Mouse (Mus musculus) brain, embryonic 14.5 days (tissue): ENCODE results near the gene Cd36.

Experiments used
- CTCF ChIP-seq: fragments of 200-500 bp; IDR thresholded peaks from 2 replicates; pipeline ENCODE4 v1.5.1; 2012; ENCODE audit warnings: inconsistent platforms, mild to moderate bottlenecking, moderate library complexity, borderline replicate concordance; ENCODE audit not compliant: insufficient read depth, insufficient read length; ENCODE audit errors: extremely low read depth
- POLR2A ChIP-seq: fragments of 200-500 bp; IDR thresholded peaks from 2 replicates; pipeline ENCODE4 v1.6.1; 2012; ENCODE audit warnings: mild to moderate bottlenecking, inconsistent platforms, borderline replicate concordance; ENCODE audit not compliant: poor library complexity, insufficient read depth, insufficient read length, severe bottlenecking; ENCODE audit errors: extremely low read depth

- TF ChIP-seq POLR2A (no peak), CTCF (no peak)
Measured at GRCm38 (mm10) chr5:17836408-17836807, 52.2 kb downstream of the Cd36 start.
